Mouse (Mus musculus) thymus, adult 2 months (tissue): ENCODE results near the gene Utp20.

Experiments used
- CTCF ChIP-seq: fragments of 200-500 bp; IDR thresholded peaks from 2 replicates; pipeline ENCODE4 v1.5.1; 2012; ENCODE audit warnings: mild to moderate bottlenecking, control low read depth, low read length, moderate library complexity, borderline replicate concordance; ENCODE audit not compliant: control insufficient read depth, poor library complexity, insufficient read depth; ENCODE audit errors: extremely low read depth
- POLR2A ChIP-seq: fragments of 200-500 bp; IDR thresholded peaks from 2 replicates; pipeline ENCODE4 v1.6.1; 2012; ENCODE audit warnings: mild to moderate bottlenecking, low read length, control low read depth, moderate library complexity; ENCODE audit not compliant: control insufficient read depth, poor library complexity, insufficient read depth; ENCODE audit errors: extremely low read depth

GRCm38 (mm10) chr10:88741426-88741825 is 85.2 kb downstream of the Utp20 start:
- TF ChIP-seq CTCF (no peak), POLR2A (no peak)
